Mouse (Mus musculus) adrenal gland, adult 8-10 months (tissue): ENCODE results near the gene Sema4c. TPM values are rescaled to one million over a fixed set of nuclear protein-coding genes. Genes with fewer than 3 reads are reported as not detected.

Experiments
- DNase-seq: peaks from one replicate; pipeline ENCODE4 v3.0.0; 2022
- total RNA-seq, 4 experiments: library from RNA; stranded (reverse); gene quantifications; 2 replicates each; pipeline ENCODE4 v1.2.4; 2022

The Sema4c gene
- total RNA-seq = 10 to 100 TPM; 16.6 to 28.0 (median 23.4) TPM

GRCm38 (mm10) chr1:36558031-36558993 is at the start of gene Sema4c:
TSS of gene Sema4c (minus strand) at chr1:36558349.
- peak; percentile 57 for DNase-seq

- DNase-seq = no peak
Measured at GRCm38 (mm10) chr1:36606951-36607350, 48.8 kb upstream of the Sema4c start.

GRCm38 (mm10) chr1:36604254-36605156 is 46.4 kb upstream of the Sema4c start:
- DNase-seq = no peak

GRCm38 (mm10) chr1:36603361-36603760 is 45.2 kb upstream of the Sema4c start:
- no peak for DNase-seq

GRCm38 (mm10) chr1:36602271-36602670 is 44.1 kb upstream of the Sema4c start:
- no peak for DNase-seq

- no peak for DNase-seq
Measured at GRCm38 (mm10) chr1:36598411-36598810, 40.3 kb upstream of the Sema4c start.

- peak; percentile 67 for DNase-seq
Measured at GRCm38 (mm10) chr1:36596114-36596513, 38.0 kb upstream of the Sema4c start.

GRCm38 (mm10) chr1:36595167-36595931 is 37.2 kb upstream of the Sema4c start:
- no peak for DNase-seq

GRCm38 (mm10) chr1:36593099-36593498 is 35.0 kb upstream of the Sema4c start:
- DNase-seq = no peak

GRCm38 (mm10) chr1:36591408-36591807 is 33.3 kb upstream of the Sema4c start:
- DNase-seq = no peak

- no peak for DNase-seq
Measured at GRCm38 (mm10) chr1:36590664-36591063, 32.5 kb upstream of the Sema4c start.

GRCm38 (mm10) chr1:36589486-36589885 is 31.3 kb upstream of the Sema4c start:
- no peak for DNase-seq

GRCm38 (mm10) chr1:36588476-36589450 is 30.6 kb upstream of the Sema4c start:
- DNase-seq = no peak

- no peak for DNase-seq
Measured at GRCm38 (mm10) chr1:36587860-36588259, 29.7 kb upstream of the Sema4c start.

- DNase-seq = no peak
Measured at GRCm38 (mm10) chr1:36586288-36586687, 28.1 kb upstream of the Sema4c start.

- DNase-seq = no peak
Measured at GRCm38 (mm10) chr1:36583408-36584116, 25.4 kb upstream of the Sema4c start.

- DNase-seq = no peak
Measured at GRCm38 (mm10) chr1:36582211-36582610, 24.1 kb upstream of the Sema4c start.

GRCm38 (mm10) chr1:36581260-36581659 is 23.1 kb upstream of the Sema4c start:
- no peak for DNase-seq

GRCm38 (mm10) chr1:36580384-36581207 is 22.4 kb upstream of the Sema4c start:
- peak; percentile 50 for DNase-seq
